Mouse (Mus musculus) small intestine, adult 2 months (tissue): ENCODE results near the gene Snrpd2.

ENCODE experiments used
- CTCF ChIP-seq: fragments of 200-500 bp; IDR thresholded peaks from 2 replicates; pipeline ENCODE4 v1.5.1; 2012; ENCODE audit warnings: low read depth, mild to moderate bottlenecking, control low read depth, inconsistent platforms, low read length, moderate library complexity, mixed read lengths; ENCODE audit not compliant: insufficient replicate concordance, insufficient read length; ENCODE audit errors: extremely low read depth
- POLR2A ChIP-seq: fragments of 200-500 bp; IDR thresholded peaks from 2 replicates; pipeline ENCODE4 v1.6.1; 2012; ENCODE audit warnings: low read depth, mild to moderate bottlenecking, control low read depth, inconsistent platforms, low read length, moderate library complexity

- TF ChIP-seq POLR2A: no peak
- TF ChIP-seq CTCF: no peak
Observed at GRCm38 (mm10) chr7:19107436-19107835, 42.1 kb upstream of the Snrpd2 start.
